Mouse (Mus musculus): ENCODE measurements around the gene Lmna.

Lmna gene

GRCm38 (mm10) chr3:88502641-88503504, 6.9 kb downstream of the Lmna start:
- CTCF ChIA-PET: interaction anchor here (0.8 to 1.7 kb wide), 4 partner anchors 7 to 23 kb away, joined by 3 to 7 read pairs (median 6); no protein-coding TSS in a partner anchor

- CTCF ChIA-PET: interaction anchor here (0.8 to 1.6 kb wide), 4 partner anchors 10 to 23 kb away, joined by 3 to 7 read pairs (median 4); no protein-coding TSS in a partner anchor
These were observed 7.7 kb downstream of the Lmna start for GRCm38 (mm10) chr3:88502031-88502571.

- CTCF ChIA-PET: interaction anchor here (0.8 to 1.6 kb wide), 5 partner anchors 10 to 12 kb away, joined by 3 to 7 read pairs (median 5); no protein-coding TSS in a partner anchor
These were observed 8.3 kb downstream of the Lmna start for GRCm38 (mm10) chr3:88501366-88502030.

GRCm38 (mm10) chr3:88500655-88501365, 8.9 kb downstream of the Lmna start:
- CTCF ChIA-PET: interaction anchor here (0.7 to 1.4 kb wide), 3 partner anchors 9 to 12 kb away, joined by 3 to 5 read pairs (median 3); no protein-coding TSS in a partner anchor

- CTCF ChIA-PET: interaction anchor here (0.7 to 1.4 kb wide), 2 partner anchors 10 to 13 kb away, joined by 3 to 5 read pairs; no protein-coding TSS in a partner anchor
These were observed 9.7 kb downstream of the Lmna start for GRCm38 (mm10) chr3:88500087-88500486.

GRCm38 (mm10) chr3:88499580-88499979, 10.2 kb downstream of the Lmna start:
- CTCF ChIA-PET: no interaction called here

- CTCF ChIA-PET: interaction anchor here (0.5 to 1.5 kb wide), 3 partner anchors 8 to 823 kb away, joined by 3 to 7 read pairs (median 3); no protein-coding TSS in a partner anchor
These were observed 13.9 kb downstream of the Lmna start for GRCm38 (mm10) chr3:88495741-88496415.

GRCm38 (mm10) chr3:88494836-88495628, 14.7 kb downstream of the Lmna start:
- CTCF ChIA-PET: interaction anchor here (0.8 to 1.5 kb wide), 3 partner anchors 9 to 20 kb away, joined by 3 to 7 read pairs (median 6); no protein-coding TSS in a partner anchor

GRCm38 (mm10) chr3:88493706-88494582, 15.8 kb downstream of the Lmna start:
- CTCF ChIA-PET: interaction anchor here (0.7 kb wide), 1 partner anchor 13 kb away, joined by 3 read pairs; no protein-coding TSS in a partner anchor

GRCm38 (mm10) chr3:88487396-88487795, 22.4 kb downstream of the Lmna start:
- CTCF ChIA-PET: interaction anchor here (1.6 to 2.2 kb wide), 2 partner anchors 34 to 38 kb away, joined by 6 to 7 read pairs; no protein-coding TSS in a partner anchor

- CTCF ChIA-PET: interaction anchor here (0.6 to 2.2 kb wide), 3 partner anchors 35 to 41 kb away, joined by 4 to 10 read pairs (median 7); no protein-coding TSS in a partner anchor
These were observed 22.9 kb downstream of the Lmna start for GRCm38 (mm10) chr3:88486887-88487286.

- CTCF ChIA-PET: interaction anchor here (1.2 kb wide), 1 partner anchor 39 kb away, joined by 4 read pairs; no protein-coding TSS in a partner anchor
These were observed 23.7 kb downstream of the Lmna start for GRCm38 (mm10) chr3:88486043-88486442.

GRCm38 (mm10) chr3:88484597-88485316, 25.0 kb downstream of the Lmna start:
- CTCF ChIA-PET: interaction anchor here (0.6 to 1.9 kb wide), 2 partner anchors 40 to 42 kb away, joined by 3 to 4 read pairs; no protein-coding TSS in a partner anchor

GRCm38 (mm10) chr3:88483621-88484020, 26.1 kb downstream of the Lmna start:
- CTCF ChIA-PET: interaction anchor here (0.6 to 1.9 kb wide), 7 partner anchors 27 to 137 kb away, joined by 3 to 12 read pairs (median 4); no protein-coding TSS in a partner anchor

GRCm38 (mm10) chr3:88483141-88483540, 26.6 kb downstream of the Lmna start:
- CTCF ChIA-PET: interaction anchor here (0.5 to 1.9 kb wide), 8 partner anchors 28 to 137 kb away, joined by 3 to 12 read pairs (median 4); no protein-coding TSS in a partner anchor

GRCm38 (mm10) chr3:88482336-88482735, 27.4 kb downstream of the Lmna start:
- CTCF ChIA-PET: interaction anchor here (1.6 kb wide), 1 partner anchor 40 kb away, joined by 12 read pairs; no protein-coding TSS in a partner anchor

GRCm38 (mm10) chr3:88481372-88482040, 28.2 kb downstream of the Lmna start:
- CTCF ChIA-PET: no interaction called here
